Mouse (Mus musculus): Measurements from ENCODE around the gene RPS10-NUDT3. TPM values are rescaled to one million over a fixed set of nuclear protein-coding genes. Genes with fewer than 3 reads are reported as not detected.

The RPS10-NUDT3 gene
- polyA plus RNA-seq, 1 experiment from 2014 or later, result not detected

- Histone ChIP-seq H3K36me3 (ENCODE audit: control insufficient read depth, insufficient read depth, low read length) (no peaks in the 10 kb centered on the region), H3K4me1 (replicated peaks; ENCODE audit: control insufficient read depth, insufficient read depth) (no peaks in the 10 kb centered on the region), H3K4me3 (ENCODE audit: low read depth, low read length) (no peak overlapping the region), H3K4me2 (replicated peaks; ENCODE audit: low read depth) (no peak overlapping the region), H3K27ac (replicated peaks) (no peak overlapping the region), H3K9me3 (ENCODE audit: control insufficient read depth, low read length) (no peaks in the 10 kb centered on the region), H3K27me3 (ENCODE audit: control insufficient read depth, insufficient read depth, low read length) (no peaks in the 10 kb centered on the region), H3K9ac (ENCODE audit: low read length) (no peak overlapping the region)
- 87% methylated on average over 8 of the region's 8 CpGs for WGBS
- TF ChIP-seq EP300 (optimal IDR thresholded peaks at IDR 0.05), result no peak
- no peak for TF ChIP-seq CTCF (IDR thresholded peaks at IDR 0.05; ENCODE audit: low read depth)
- DNase-seq (ENCODE audit: low spot score) (no peak), ATAC-seq (ENCODE audit: low FRiP score, low TSS enrichment) (no peak)
Measured at GRCm38 (mm10) chr17:27532095-27532494, 102.9 kb downstream of the RPS10-NUDT3 start.

Other genes with a start within 250 kb of the RPS10-NUDT3 start
- gene Grm4, start 113.8 kb downstream of the RPS10-NUDT3 start, polyA plus RNA-seq (2015; fragmentation: Nextera tagmentation; extraction: Ambion mirVana), result 0.16 TPM in 2 replicates
- 71.1 and 78.4 TPM in 2 replicates for gene Hmga1, start 78.7 kb downstream of the RPS10-NUDT3 start, polyA plus RNA-seq (2015; fragmentation: Nextera tagmentation; extraction: Ambion mirVana)
- 37.1 and 37.7 TPM in 2 replicates for gene AI413582, start 69.5 kb downstream of the RPS10-NUDT3 start, polyA plus RNA-seq (2015; fragmentation: Nextera tagmentation; extraction: Ambion mirVana)
- gene Nudt3, start 11.7 kb downstream of the RPS10-NUDT3 start, polyA plus RNA-seq (2015; fragmentation: Nextera tagmentation; extraction: Ambion mirVana), result 40.6 and 43.9 TPM in 2 replicates
- 828 and 879 TPM in 2 replicates for gene Rps10, start 1.4 kb upstream of the RPS10-NUDT3 start, polyA plus RNA-seq (2015; fragmentation: Nextera tagmentation; extraction: Ambion mirVana)
- 1.2 and 1.4 TPM in 2 replicates for gene Pacsin1, start 20.3 kb upstream of the RPS10-NUDT3 start, polyA plus RNA-seq (2015; fragmentation: Nextera tagmentation; extraction: Ambion mirVana)
- 28.0 and 29.7 TPM in 2 replicates for gene Spdef, start 93.7 kb upstream of the RPS10-NUDT3 start, polyA plus RNA-seq (2015; fragmentation: Nextera tagmentation; extraction: Ambion mirVana)
- gene D17Wsu92e, start 185.4 kb upstream of the RPS10-NUDT3 start, polyA plus RNA-seq (2015; fragmentation: Nextera tagmentation; extraction: Ambion mirVana), result 23.3 and 25.4 TPM in 2 replicates
- gene Snrpc, start 202.9 kb upstream of the RPS10-NUDT3 start, polyA plus RNA-seq (2015; fragmentation: Nextera tagmentation; extraction: Ambion mirVana), result 163 and 179 TPM in 2 replicates
- gene Uhrf1bp1, start 221.2 kb upstream of the RPS10-NUDT3 start, polyA plus RNA-seq (2015; fragmentation: Nextera tagmentation; extraction: Ambion mirVana), result 1.3 and 1.4 TPM in 2 replicates

All from stomach, postnatal 0 days (tissue).